Mouse (Mus musculus): ENCODE data around the gene Tns1.
"Not testable (repeated sequence)": the region's sequence is repeated elsewhere in the genome, so short reads cannot be mapped to it uniquely, and the experiment has no call there.

Gene Tns1

DNA sequence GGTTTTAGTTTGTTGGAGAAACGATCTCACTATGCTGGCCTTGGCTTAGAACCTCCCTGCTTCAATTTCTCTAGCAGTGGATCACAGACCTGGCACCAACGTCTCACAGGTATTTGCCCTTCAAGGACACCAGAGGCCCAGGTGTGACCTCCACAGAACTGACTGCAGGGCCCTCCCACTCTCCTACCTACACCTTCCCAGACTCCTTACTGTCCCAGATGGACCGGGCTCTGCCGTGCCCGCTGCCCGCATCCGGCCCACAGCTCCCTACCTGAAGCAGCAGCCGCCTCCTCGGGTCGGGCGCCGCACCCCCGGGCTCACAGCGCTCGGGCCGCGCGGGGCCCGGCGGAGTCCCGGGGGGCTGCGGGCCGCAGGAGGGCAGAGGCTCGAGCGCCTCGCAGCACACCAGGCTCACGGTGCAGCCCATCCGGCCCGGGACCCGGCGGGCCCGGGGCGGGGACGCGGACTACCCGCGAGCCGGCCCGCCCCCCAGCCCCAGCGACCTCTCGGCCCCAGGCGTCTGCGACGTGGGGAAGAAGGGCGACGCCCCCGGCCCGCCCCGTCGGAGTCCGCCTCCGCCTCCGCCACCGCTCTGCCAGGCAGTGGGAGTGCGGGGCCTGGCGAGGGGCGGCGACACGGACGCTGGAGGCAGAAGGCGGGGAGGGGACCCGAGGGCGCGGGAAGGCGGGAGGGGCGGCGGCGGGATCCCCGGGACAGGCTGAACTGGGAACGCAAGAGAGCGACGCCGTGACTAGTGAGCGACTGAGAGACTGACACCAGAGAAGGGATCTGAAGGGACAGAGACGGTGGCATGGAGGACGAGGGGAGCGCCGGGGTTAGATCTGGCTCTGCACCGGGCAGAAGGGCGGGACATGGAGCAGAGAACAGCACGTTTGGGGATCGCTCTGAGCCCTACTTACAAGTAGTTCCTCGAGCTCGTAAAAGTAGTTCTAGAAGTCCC, at the start of gene Tns1:
Tns1 (minus strand) TSS at position 429 of the 961 bp plus-strand sequence.
- peak; percentile 72 for DNase-seq

DNA sequence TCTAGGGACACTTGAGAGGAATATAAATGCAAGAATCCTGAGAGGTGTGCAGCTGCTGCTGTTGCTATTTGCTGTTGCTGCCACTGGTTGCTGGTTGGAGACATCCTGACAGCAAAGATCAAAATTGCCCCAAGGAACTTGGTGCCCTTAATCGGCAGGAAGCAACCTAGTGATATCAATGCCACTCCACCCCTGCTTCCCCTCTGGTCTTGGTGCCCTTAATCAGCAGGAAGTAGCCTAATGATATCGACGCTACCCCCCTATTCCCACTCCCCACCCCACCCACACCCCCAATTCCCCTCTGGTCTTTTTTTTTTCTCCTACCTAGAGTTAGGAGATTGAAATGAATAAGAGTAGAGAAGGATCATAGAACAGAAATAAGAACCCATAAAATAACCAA, 48.5 kb upstream of the Tns1 start:
- DNase-seq, result no peak

- DNase-seq, result no peak
These were observed 45.5 kb upstream of the Tns1 start for GRCm38 (mm10) chr1:74169721-74170120.

GRCm38 (mm10) chr1:74167136-74167535, 42.9 kb upstream of the Tns1 start:
- no peak for DNase-seq

GRCm38 (mm10) chr1:74160036-74160435, 35.8 kb upstream of the Tns1 start:
- no peak for DNase-seq

GRCm38 (mm10) chr1:74159613-74160012, 35.4 kb upstream of the Tns1 start:
- DNase-seq, result not testable (repeated sequence)

GRCm38 (mm10) chr1:74156381-74156910, 32.2 kb upstream of the Tns1 start:
- DNase-seq, result no peak

GRCm38 (mm10) chr1:74155435-74156012, 31.3 kb upstream of the Tns1 start:
- no peak for DNase-seq

DNA sequence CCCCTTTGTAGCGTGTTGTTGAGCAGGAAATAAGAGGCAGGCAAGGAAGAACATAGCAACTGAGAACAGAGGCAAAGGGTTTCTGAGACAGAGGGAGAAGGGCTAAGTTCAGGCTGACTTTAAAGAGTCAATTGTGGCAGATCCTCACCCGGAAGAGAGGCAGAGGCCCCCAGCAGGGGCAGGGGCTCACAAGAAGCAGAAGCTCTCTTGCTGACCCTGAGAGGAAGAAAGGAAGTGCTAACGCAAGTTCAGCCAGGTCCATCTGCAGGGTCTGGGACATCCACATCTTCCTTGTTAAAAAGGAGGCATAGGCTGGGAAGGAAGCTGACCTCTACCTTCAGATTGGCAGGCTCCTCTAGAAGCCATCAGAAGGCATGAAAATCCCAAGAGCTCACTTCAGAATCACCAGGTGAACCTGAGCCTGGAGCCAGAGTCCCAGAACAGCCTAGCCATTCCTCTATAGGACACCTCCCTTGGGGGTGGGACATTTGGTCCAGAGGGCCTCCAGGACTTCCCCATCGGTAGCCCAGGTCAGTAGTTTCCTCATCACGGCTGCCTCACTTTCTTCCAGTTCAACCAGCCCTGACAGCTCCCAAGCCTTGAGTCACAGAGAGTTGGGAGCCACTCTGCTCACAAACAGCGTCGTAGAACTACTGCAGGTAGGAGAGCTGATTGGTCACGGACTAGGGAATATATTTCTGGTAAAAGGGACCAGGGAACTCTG, 29.4 kb upstream of the Tns1 start, which contains the start of gene Cxcr2:
Cxcr2 (plus strand) TSS at position 529 of the 724 bp plus-strand sequence.
- no peak for DNase-seq

GRCm38 (mm10) chr1:74151091-74151490, 26.8 kb upstream of the Tns1 start:
- DNase-seq, result no peak

DNA sequence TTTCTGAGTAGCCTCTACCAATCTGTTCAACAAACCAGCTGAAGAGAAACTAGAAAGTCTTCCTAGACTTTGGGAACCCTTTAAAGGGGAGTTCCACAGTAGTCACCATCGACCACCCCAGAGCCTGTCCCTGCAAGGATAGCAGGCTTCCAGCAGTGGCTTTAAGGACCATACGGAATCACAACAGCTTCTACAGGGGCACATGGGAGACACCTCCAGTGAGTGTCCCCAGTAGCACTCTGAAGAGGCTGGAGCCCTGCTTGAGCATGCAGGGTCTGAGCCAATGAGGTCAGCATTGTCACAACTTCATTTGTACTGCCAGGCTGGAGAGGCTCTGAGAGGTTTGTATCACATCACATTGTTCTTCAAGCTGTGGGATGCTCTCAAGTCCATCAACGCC, 25.9 kb upstream of the Tns1 start:
- DNase-seq, result no peak

- no peak for DNase-seq
These were observed 25.0 kb upstream of the Tns1 start for GRCm38 (mm10) chr1:74149106-74149885.

- no peak for DNase-seq
These were observed 17.5 kb upstream of the Tns1 start for GRCm38 (mm10) chr1:74141781-74142180.

GRCm38 (mm10) chr1:74139415-74139814, 15.2 kb upstream of the Tns1 start:
- no peak for DNase-seq

DNA sequence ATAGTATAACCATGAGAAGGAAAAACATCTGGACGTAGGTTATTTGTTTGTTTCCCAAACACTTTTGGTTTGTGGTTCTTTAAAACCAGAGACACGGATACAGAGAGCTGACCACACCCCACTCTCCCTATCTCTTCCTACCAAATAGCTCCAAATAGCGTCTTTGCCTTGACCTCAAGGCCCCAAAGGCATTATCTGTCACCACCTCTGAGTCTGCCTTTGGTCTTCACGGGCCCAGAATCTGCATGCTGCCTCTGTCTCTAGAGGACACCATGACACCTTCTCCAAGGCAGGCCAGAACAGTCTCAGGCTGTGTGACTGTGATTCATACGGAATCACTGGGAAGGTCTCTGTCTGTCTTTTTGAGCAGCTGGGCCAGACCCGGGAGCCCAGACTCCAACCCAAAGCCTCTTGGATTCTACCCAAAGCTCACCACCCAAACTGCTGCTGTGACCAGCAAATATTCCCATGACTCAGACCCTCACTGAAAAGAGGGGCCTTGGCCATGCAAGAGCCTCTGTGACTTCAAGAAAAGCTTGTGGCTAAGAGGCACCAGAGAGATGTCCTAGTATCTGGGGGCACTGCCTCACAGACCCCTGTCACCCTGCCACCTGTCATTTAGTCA, 11.2 kb upstream of the Tns1 start:
- no peak for DNase-seq

DNA sequence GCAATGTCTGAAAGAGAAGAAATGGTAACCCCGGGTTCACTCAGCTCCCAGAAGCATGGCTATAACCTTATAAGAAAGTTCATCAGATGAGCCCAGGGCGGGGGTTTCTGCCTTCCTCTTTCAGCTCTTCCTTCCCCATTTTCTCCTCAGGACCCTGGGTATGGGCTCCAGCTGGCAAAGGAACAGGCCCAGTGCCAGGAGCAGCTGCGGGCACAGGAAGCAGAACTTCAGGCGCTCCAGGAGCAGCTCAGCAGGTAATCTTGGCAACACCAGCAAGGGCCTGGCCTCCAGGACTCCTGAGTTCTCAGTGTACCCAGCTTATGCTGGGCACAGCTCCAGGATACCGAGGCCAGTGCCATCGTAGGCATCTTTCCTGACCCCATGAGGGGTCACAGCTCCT, 9.7 kb upstream of the Tns1 start:
- DNase-seq, result no peak

DNA sequence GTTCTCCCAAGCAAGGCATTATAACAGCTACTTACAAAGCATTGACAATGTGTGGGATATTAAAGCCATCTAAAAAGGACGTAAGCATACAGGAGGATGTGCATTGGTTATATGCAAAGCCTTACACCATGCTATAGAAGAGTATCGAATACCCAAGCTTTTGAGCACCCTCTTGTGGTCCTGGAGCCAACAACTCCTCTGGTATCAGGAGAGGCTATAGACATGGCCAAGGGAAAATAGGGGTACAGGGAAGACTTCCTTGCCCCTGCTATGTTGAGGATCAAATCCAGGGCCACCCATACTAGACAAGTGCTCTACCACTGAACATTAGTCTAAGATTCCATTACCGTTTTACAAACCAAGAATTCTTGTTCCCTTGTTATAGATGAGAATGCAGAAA, 7.8 kb upstream of the Tns1 start:
- DNase-seq, result no peak

GRCm38 (mm10) chr1:74130883-74131659, 6.8 kb upstream of the Tns1 start:
- no peak for DNase-seq

DNA sequence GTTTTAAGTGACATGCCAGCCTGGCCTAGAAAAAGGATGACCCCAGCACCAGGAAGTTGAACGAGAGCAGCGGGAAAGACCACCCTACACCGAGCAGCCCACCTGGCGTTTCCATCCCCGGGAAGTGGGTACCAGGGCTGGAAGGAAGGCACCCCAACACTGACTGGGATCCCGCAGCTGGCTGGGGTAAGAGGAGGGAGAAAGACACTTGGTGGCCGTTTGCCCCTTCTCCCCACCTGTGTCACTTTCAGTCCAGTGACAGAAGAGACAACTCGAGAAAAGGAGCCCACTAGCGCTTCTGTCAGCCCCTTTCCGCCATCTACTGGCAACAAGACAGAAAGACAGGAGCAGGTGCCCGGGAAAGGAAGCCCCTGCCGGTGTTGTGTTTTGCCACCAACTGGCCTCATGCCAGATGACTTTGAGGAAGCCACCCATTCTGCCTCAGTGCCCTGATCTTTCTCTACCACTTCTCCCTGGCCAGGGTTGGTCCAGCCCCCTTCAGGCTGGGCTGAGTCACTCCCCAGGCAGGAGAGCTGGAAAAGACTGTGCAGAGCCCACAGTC, 823 bp upstream of the Tns1 start, which contains the start of gene Rufy4:
Rufy4 (plus strand) TSS at position 551 of the 562 bp plus-strand sequence.
- peak; percentile 80 for DNase-seq

DNA sequence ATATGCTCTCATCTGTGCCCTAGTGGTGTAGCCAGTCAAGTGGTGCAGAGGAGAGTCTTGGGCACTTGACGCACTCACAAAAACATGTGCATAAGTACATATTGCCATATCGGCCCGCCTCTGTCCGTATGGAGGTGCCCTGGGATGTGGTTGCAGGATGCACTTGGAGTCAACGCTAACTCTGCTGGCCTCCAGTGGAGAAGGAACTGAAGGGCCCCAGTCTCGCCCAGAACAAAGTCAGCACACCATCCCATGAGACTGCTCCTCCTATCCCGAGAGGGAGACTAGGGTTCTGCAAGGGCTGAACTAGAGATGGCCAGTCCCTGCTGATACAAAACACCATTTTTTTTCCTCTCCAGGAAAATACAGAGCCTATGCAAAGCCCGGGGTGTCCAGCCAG, 1.0 kb downstream of the Tns1 start:
- DNase-seq, result no peak
